Mouse (Mus musculus) cerebral cortex, adult 2 months (tissue): ENCODE results near the gene Aqp9.

ENCODE experiments used
- WGBS: fragments of 180-500 bp; shearing (Covaris S2); methylation state at CpG from one replicate; pipeline ENCODE4 v1.1.7; 2018; 5-methylcytosine and 5-hydroxymethylcytosine counted together

The Aqp9 gene

GRCm38 (mm10) chr9:71166871-71167465 lies 1.5 kb downstream of the Aqp9 start:
- WGBS: 36% methylated on average over 5 of the region's 5 CpGs

GRCm38 (mm10) chr9:71166019-71166705 lies 2.3 kb downstream of the Aqp9 start:
- 90% methylated on average over 5 of the region's 5 CpGs for WGBS

GRCm38 (mm10) chr9:71165510-71165909 lies 3.0 kb downstream of the Aqp9 start:
- WGBS: 95% methylated on average over 2 of the region's 2 CpGs

GRCm38 (mm10) chr9:71165061-71165460 lies 3.4 kb downstream of the Aqp9 start:
- 90% methylated on average over 6 of the region's 6 CpGs for WGBS

GRCm38 (mm10) chr9:71164353-71164752 lies 4.1 kb downstream of the Aqp9 start:
- WGBS: 94% methylated on average over 3 of the region's 3 CpGs

GRCm38 (mm10) chr9:71162858-71163740 lies 5.4 kb downstream of the Aqp9 start:
- 61% methylated on average over 12 of the region's 12 CpGs for WGBS

- WGBS: 86% methylated on average over 8 of the region's 8 CpGs
Observed at GRCm38 (mm10) chr9:71162131-71162857, 6.2 kb downstream of the Aqp9 start.

- WGBS: 81% methylated on average over 13 of the region's 13 CpGs
Observed at GRCm38 (mm10) chr9:71160849-71161711, 7.4 kb downstream of the Aqp9 start.

- 93% methylated on average over 5 of the region's 5 CpGs for WGBS
Observed at GRCm38 (mm10) chr9:71159686-71160085, 8.8 kb downstream of the Aqp9 start.

- 93% methylated on average over 7 of the region's 7 CpGs for WGBS
Observed at GRCm38 (mm10) chr9:71159060-71159626, 9.3 kb downstream of the Aqp9 start.

- 95% methylated on average over 15 of the region's 15 CpGs for WGBS
Observed at GRCm38 (mm10) chr9:71157921-71158646, 10.4 kb downstream of the Aqp9 start.

- WGBS: 91% methylated on average over 9 of the region's 9 CpGs
Observed at GRCm38 (mm10) chr9:71156447-71157035, 11.9 kb downstream of the Aqp9 start.

- WGBS: 88% methylated on average over 7 of the region's 7 CpGs
Observed at GRCm38 (mm10) chr9:71155399-71156005, 13.0 kb downstream of the Aqp9 start.

GRCm38 (mm10) chr9:71151386-71151785 lies 17.1 kb downstream of the Aqp9 start:
- WGBS: 53% methylated on average over 6 of the region's 6 CpGs

- 92% methylated on average over 4 of the region's 4 CpGs for WGBS
Observed at GRCm38 (mm10) chr9:71150175-71150574, 18.3 kb downstream of the Aqp9 start.

GRCm38 (mm10) chr9:71146210-71146609 lies 22.3 kb downstream of the Aqp9 start:
- WGBS: 94% methylated on average over 10 of the region's 10 CpGs

GRCm38 (mm10) chr9:71140205-71140604 lies 28.3 kb downstream of the Aqp9 start:
- WGBS: 91% methylated on average over 8 of the region's 8 CpGs

GRCm38 (mm10) chr9:71138936-71139335 lies 29.5 kb downstream of the Aqp9 start:
- WGBS: 93% methylated on average over 2 of the region's 2 CpGs
